Mouse (Mus musculus) cerebellum, adult 2 months (tissue): Measurements from ENCODE around the gene Dnah2. TPM values are rescaled to one million over a fixed set of nuclear protein-coding genes. Genes with fewer than 3 reads are reported as not detected.

Experiments used
- DNase-seq, 2 experiments: peaks; one replicate each; pipeline ENCODE4 v3.0.0; 2021
- H3K27ac ChIP-seq: fragments of 200-500 bp; 2 replicates; pipeline ENCODE4 v1.5.1; 2012; ENCODE audit warnings: low read length, control low read depth, inconsistent platforms; ENCODE audit not compliant: insufficient read depth
- H3K27me3 ChIP-seq: fragments of 200-500 bp; 2 replicates; pipeline ENCODE4 v1.6.1; 2012; ENCODE audit warnings: inconsistent platforms, mild to moderate bottlenecking, low read length, moderate library complexity; ENCODE audit not compliant: control insufficient read depth, insufficient read depth
- H3K4me1 ChIP-seq: fragments of 200-500 bp; 2 replicates; pipeline ENCODE4 v1.6.1; 2011; ENCODE audit warnings: low read length; ENCODE audit not compliant: control insufficient read depth, insufficient read depth
- H3K4me3 ChIP-seq: fragments of 200-500 bp; replicated peaks from 2 replicates; pipeline ENCODE3; 2011; ENCODE audit warnings: mild to moderate bottlenecking, low read depth, low read length, control low read depth; ENCODE audit not compliant: insufficient read depth
- CTCF ChIP-seq: fragments of 200-500 bp; IDR thresholded peaks from 2 replicates; pipeline ENCODE4 v1.5.1; 2011; ENCODE audit warnings: low read depth, mild to moderate bottlenecking, control low read depth, low read length, moderate library complexity, borderline replicate concordance; ENCODE audit not compliant: insufficient read depth
- POLR2A ChIP-seq: fragments of 200-500 bp; IDR thresholded peaks from 2 replicates; pipeline ENCODE4 v1.6.1; 2011; ENCODE audit warnings: low read length, control low read depth, borderline replicate concordance; ENCODE audit not compliant: insufficient read depth
- WGBS: fragments of 180-500 bp; shearing (Covaris S2); methylation state at CpG from one replicate; pipeline ENCODE4 v1.1.7; 2018; 5-methylcytosine and 5-hydroxymethylcytosine counted together
- polyA plus RNA-seq: library from polyadenylated mRNA; depleted of rRNA; stranded (reverse); fragments of >200 nt; gene quantifications from 2 replicates; pipeline ENCODE4 v1.2.3, GENCODE M21; 2012; rRNA removed

The Dnah2 gene
- polyA plus RNA-seq, result 0.55 and 0.69 TPM in 2 replicates

DNA sequence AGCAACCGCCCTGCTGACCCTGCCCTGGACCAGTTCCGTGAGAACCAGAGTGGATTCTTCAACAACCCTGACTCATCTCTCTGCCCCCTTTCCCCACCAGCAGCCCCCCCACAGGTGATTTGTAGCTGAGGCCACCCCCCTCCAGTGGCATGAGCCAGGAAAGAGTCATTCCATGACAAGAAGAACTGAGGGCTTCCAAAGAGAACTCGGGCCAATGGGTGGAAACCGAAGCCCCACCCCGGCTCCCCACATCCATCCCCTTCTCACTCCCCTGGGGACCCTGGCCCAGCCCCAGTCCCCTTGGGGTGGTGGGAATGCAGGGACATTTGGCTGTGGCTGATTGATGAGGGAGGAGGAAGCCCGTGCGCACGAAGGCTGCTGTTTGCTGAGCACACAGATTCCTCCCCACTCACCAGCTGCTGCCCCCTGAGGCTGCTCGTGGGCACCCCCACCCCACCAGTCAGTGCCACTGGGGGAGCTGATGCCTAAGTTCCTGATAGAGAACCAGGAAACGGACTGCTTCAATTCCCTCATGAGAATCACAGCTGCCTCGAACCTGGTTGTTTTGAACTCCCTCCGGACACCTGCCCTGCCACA lies at the start of gene Dnah2:
Gene Dnah2, minus strand, starts transcription at position 51 of the 597 bp plus-strand sequence.
- peaks cover 2% of the 10 kb centered on the region for H3K4me1 ChIP-seq
- 41% methylated on average over 12 of the region's 12 CpGs for WGBS
- H3K4me3 ChIP-seq, result no peak within 1 kb of the TSS
- no peak for DNase-seq
- TF ChIP-seq POLR2A (no peak), CTCF (no peak)
- no peaks in the 10 kb centered on the region for H3K27me3 ChIP-seq
- no peak within 1 kb of the TSS for H3K27ac ChIP-seq

- Histone ChIP-seq H3K27ac (no peak overlapping the region), H3K27me3 (no peaks in the 10 kb centered on the region), H3K4me3 (no peak overlapping the region), H3K4me1 (peaks cover 2% of the 10 kb centered on the region)
- TF ChIP-seq CTCF (no peak), POLR2A (no peak)
- no peak for DNase-seq
- WGBS, result 95% methylated on average over 6 of the region's 6 CpGs
Measured at GRCm38 (mm10) chr11:69594853-69595252, 45.9 kb upstream of the Dnah2 start.

GRCm38 (mm10) chr11:69592799-69593198 lies 43.9 kb upstream of the Dnah2 start:
- H3K4me1 ChIP-seq, result no peaks in the 10 kb centered on the region; the same call in 1 of the 2 replicates
- H3K27ac ChIP-seq, result peak overlapping the region; percentile 44; the same call in 1 of the 2 replicates
- H3K4me3 ChIP-seq, result no peak overlapping the region
- DNase-seq, result no peak
- no peaks in the 10 kb centered on the region for H3K27me3 ChIP-seq
- no peak for TF ChIP-seq CTCF
- TF ChIP-seq POLR2A, result no peak
- 78% methylated on average over 4 of the region's 4 CpGs for WGBS

DNA sequence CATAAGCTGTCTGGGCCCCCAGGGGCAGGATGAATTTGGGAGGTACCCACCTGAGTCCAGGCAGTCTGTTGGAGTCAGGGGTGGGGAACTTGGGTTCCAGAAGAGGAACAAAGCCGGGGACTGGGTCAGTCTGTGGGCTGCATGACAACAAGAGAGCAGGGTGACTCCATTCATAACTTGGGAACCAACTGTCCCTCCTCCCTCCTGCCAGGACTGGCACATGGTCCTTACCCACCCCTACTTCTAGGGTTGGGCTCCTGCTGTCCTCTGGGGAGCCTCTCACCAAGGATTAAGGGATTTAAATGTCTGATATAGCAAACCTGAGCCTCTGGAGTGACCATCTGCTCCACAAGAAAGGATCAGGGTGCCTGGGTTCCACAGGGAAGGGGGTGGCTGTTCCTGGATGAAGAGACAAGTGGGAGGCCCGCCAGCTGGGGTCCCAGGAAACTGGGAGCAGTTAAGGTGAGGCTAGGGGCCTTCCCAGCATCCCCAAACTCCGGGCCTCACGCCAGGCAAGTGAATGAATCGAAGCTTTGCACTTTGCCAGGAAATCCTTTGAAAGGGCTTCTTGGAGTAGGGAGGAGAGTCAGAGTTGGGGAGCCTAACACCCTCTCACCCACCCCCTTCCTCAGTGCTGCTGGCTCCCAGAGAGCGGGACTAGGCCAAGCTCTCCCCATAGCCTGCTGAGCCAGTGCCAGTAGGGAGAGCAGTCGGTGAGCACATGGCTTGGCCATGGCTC lies 43.2 kb upstream of the Dnah2 start:
- Histone ChIP-seq H3K27ac (peak overlapping the region; percentile 44; the same call in 1 of the 2 replicates), H3K4me1 (no peaks in the 10 kb centered on the region; the same call in 1 of the 2 replicates), H3K4me3 (no peak overlapping the region), H3K27me3 (no peaks in the 10 kb centered on the region)
- peak; percentile 57 to 66 for DNase-seq
- WGBS, result 14% methylated on average over 7 of the region's 7 CpGs
- TF ChIP-seq POLR2A (no peak), CTCF (no peak)

GRCm38 (mm10) chr11:69591424-69591823 lies 42.5 kb upstream of the Dnah2 start:
- no peak for DNase-seq
- no peaks in the 10 kb centered on the region for H3K27me3 ChIP-seq
- TF ChIP-seq CTCF, result no peak
- TF ChIP-seq POLR2A, result no peak
- 79% methylated on average over 3 of the region's 3 CpGs for WGBS
- H3K27ac ChIP-seq, result no peak overlapping the region
- no peaks in the 10 kb centered on the region; the same call in 1 of the 2 replicates for H3K4me1 ChIP-seq
- no peak overlapping the region for H3K4me3 ChIP-seq

DNA sequence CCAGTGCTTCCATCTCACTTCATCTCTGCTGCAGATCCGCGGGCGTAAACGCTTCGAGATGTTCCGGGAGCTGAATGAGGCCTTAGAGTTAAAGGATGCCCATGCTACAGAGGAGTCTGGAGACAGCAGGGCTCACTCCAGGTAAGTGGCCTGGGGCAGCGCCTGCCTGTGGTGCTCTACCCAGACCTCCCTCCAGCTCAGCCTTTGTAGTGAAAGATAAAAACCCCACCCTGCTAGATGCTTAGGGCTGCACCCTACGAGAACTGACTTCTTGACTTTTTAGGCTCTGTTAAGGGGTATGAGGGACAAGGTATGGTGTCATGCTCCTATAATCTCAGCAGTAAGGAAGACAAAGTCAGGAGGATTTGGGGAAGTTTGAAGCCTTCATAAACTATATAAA lies 41.7 kb upstream of the Dnah2 start:
- Histone ChIP-seq H3K4me1 (no peaks in the 10 kb centered on the region; the same call in 1 of the 2 replicates), H3K27me3 (no peaks in the 10 kb centered on the region), H3K4me3 (no peak overlapping the region), H3K27ac (no peak overlapping the region)
- no peak for DNase-seq
- 94% methylated on average over 8 of the region's 8 CpGs for WGBS
- TF ChIP-seq CTCF (no peak), POLR2A (no peak)

DNA sequence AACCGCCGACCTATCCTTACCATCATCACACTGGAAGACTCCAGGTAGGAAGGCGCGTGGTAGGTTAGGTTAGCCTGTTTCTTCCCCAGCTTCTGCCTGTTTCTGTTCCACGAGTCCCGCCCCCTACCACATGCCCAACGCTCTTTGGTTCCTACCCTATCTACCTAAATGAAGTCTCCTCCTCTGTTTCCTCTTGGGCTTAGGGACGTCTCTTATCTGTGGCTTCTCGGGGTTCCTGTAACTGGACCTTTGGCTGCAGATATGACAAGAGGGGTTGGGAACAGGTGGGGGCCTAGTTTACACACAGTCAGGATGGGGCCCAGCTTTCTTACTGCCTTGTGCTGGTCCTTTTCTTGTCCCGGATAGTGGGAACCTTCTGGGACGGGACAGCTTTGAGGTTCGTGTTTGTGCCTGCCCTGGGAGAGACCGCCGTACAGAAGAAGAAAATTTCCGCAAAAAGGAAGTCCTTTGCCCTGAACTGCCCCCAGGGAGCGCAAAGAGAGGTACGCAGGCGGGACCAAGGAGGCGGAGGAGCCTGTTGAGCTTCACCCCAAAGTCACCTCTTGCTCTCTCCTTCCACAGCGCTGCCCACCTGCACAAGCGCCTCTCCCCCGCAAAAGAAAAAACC lies 40.4 kb upstream of the Dnah2 start:
- no peak for TF ChIP-seq POLR2A
- no peak for TF ChIP-seq CTCF
- H3K4me3 ChIP-seq, result no peak overlapping the region
- no peak overlapping the region for H3K27ac ChIP-seq
- no peaks in the 10 kb centered on the region for H3K27me3 ChIP-seq
- H3K4me1 ChIP-seq, result no peaks in the 10 kb centered on the region; the same call in 1 of the 2 replicates
- WGBS, result 93% methylated on average over 22 of the region's 22 CpGs
- no peak for DNase-seq
